Comparison of ENCODE assay signal across 8 mouse cellular contexts in the genomic region with DNA sequence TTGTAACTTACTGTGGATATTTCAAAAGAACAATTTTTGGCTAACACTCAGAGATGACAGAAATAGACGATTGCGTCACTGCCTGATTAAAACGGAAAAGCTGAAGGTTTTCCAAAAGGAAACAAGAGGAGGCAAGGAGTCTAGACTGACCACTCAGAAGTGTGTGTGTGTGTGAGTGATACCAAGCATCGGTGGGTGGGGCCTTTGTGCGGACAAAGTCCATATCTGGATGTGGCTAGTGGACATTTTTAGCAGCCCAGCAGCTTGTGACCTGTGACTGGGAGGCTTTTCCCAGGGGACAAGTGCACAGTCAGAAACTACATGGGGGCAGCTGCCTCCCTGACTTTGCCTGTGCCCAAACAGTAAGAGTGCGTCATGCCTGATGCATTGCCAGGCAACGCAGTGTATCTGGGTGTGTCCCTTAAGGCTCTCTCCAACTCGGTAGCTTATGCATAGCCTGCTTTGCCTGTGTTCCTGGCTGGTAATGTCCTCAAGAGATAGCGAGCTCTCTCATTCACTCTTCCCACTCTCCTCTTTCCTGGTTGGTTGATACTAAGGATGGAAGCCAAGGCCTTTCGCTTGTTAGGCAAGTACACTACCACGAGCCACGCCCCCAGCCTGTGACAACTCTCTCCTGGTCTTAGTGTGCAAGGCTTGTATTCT. TPM values are rescaled to one million over a fixed set of nuclear protein-coding genes. Genes with fewer than 3 reads are reported as not detected.
DNase-seq lines count a peak whose midpoint lies in the region; ATAC-seq and TF ChIP-seq lines count a peak whose summit lies in the region.

No protein-coding gene starts in this region.

- WGBS in limb, embryonic 14.5 days, result 86% methylated on average over 12 of the region's 12 CpGs
- WGBS in neural tube, embryonic 13.5 days, result 79% methylated on average over 12 of the region's 12 CpGs

- DNase-seq in layer of hippocampus, adult 11-12 months (ENCODE audit: low spot score), result peak; percentile 67
- DNase-seq in layer of hippocampus, postnatal 25 days (ENCODE audit: extremely low spot score in 1 of 2, low spot score in 1 of 2), result no peak
- DNase-seq in adrenal gland, adult 18-20 months (ENCODE audit: low spot score in 2 of 2), result peak; percentile 67 to 69
- DNase-seq in heart, postnatal 25 days (ENCODE audit: low spot score), result peak; percentile 89
- no peak for DNase-seq in limb, embryonic 14.5 days (ENCODE audit: low spot score)
- DNase-seq in retina, postnatal 1 day, result no peak

- H3K9me3 ChIP-seq in limb, embryonic 14.5 days (ENCODE audit: control insufficient read depth, low read length), result no peaks in the 10 kb centered on the region
- H3K9me3 ChIP-seq in neural tube, embryonic 13.5 days, result no peaks in the 10 kb centered on the region

- intact Hi-C loops in heart, postnatal 25 days (cut with DNase I), result loop anchor here (1.0 to 5.0 kb wide), 2 partner anchors 30 to 57 kb away; a partner anchor contains a TSS

- peaks cover 2% of the 10 kb centered on the region; the same call in 1 of the 2 replicates for H3K4me1 ChIP-seq in embryonic fibroblast, embryonic 13.5 days (ENCODE audit: control insufficient read depth, insufficient read depth, low read length)
- peaks cover 16% of the 10 kb centered on the region for H3K4me1 ChIP-seq in limb, embryonic 14.5 days (ENCODE audit: control insufficient read depth, insufficient read depth, low read length)
- H3K4me1 ChIP-seq in neural tube, embryonic 13.5 days (replicated peaks), result peaks cover 16% of the 10 kb centered on the region

- TF ChIP-seq POLR2A in embryonic fibroblast, embryonic 13.5 days (IDR thresholded peaks at IDR 0.05; ENCODE audit: low read depth, low read length), result peak; percentile 54; the same call in 1 of the 2 replicates
- TF ChIP-seq POLR2A in limb, embryonic 14.5 days (IDR thresholded peaks at IDR 0.05; ENCODE audit: borderline replicate concordance, extremely low read depth, insufficient read depth, insufficient read length), result no peak

- H3K27me3 ChIP-seq in limb, embryonic 14.5 days (ENCODE audit: control insufficient read depth, insufficient read depth, low read length), result no peaks in the 10 kb centered on the region
- no peaks in the 10 kb centered on the region for H3K27me3 ChIP-seq in neural tube, embryonic 13.5 days

- no peak for TF ChIP-seq CTCF in embryonic fibroblast, embryonic 13.5 days (IDR thresholded peaks at IDR 0.05; ENCODE audit: borderline replicate concordance, insufficient read depth, low read length)

- H3K27ac ChIP-seq in embryonic fibroblast, embryonic 13.5 days (ENCODE audit: insufficient read depth, low read length), result peak overlapping the region; percentile 89
- no peak overlapping the region; the same call in 1 of the 2 replicates for H3K27ac ChIP-seq in limb, embryonic 14.5 days (replicated peaks; ENCODE audit: low read depth, low read length)
- 0 out of 2 replicates have a peak overlapping the region, but pooled peaks have one; percentile 28 for H3K27ac ChIP-seq in neural tube, embryonic 13.5 days (replicated peaks)

- H3K36me3 ChIP-seq in limb, embryonic 14.5 days (ENCODE audit: control insufficient read depth, insufficient read depth, low read length), result no peaks in the 10 kb centered on the region
- no peaks in the 10 kb centered on the region for H3K36me3 ChIP-seq in neural tube, embryonic 13.5 days

- peak; percentile 28; the same call in 1 of the 2 replicates for ATAC-seq in limb, embryonic 14.5 days (ENCODE audit: low FRiP score, low read depth)
- ATAC-seq in neural tube, embryonic 13.5 days (ENCODE audit: low read depth), result no peak; the same call in 1 of the 2 replicates

- no peak overlapping the region for H3K4me2 ChIP-seq in limb, embryonic 14.5 days (replicated peaks; ENCODE audit: low read depth, low read length, severe bottlenecking)
- H3K4me2 ChIP-seq in neural tube, embryonic 13.5 days, result no peak overlapping the region

- no peak overlapping the region for H3K4me3 ChIP-seq in embryonic fibroblast, embryonic 13.5 days (ENCODE audit: insufficient read depth, low read length)
- no peak overlapping the region for H3K4me3 ChIP-seq in limb, embryonic 14.5 days (replicated peaks; ENCODE audit: low read length)
- no peak overlapping the region for H3K4me3 ChIP-seq in neural tube, embryonic 13.5 days

- H3K9ac ChIP-seq in limb, embryonic 14.5 days (ENCODE audit: low read depth, low read length, severe bottlenecking), result no peak overlapping the region
- H3K9ac ChIP-seq in neural tube, embryonic 13.5 days, result no peak overlapping the region

RNA-seq across cellular contexts. Expression of a gene that starts 44.5 kb away (rescaled TPM):
- total RNA-seq in layer of hippocampus, postnatal 25 days (2021), result not detected
- not detected for total RNA-seq in adrenal gland, adult 18-20 months (2021)
- polyA plus RNA-seq in embryonic fibroblast, embryonic 13.5 days (2011; ENCODE audit: insufficient read length, low read depth, missing spikeins), result not detected in 2 replicates
- total RNA-seq in heart, postnatal 25 days (2021), result not detected
- polyA plus RNA-seq in limb, embryonic 14.5 days (2012; rRNA removed), result not detected in 2 replicates
- not detected in 2 replicates for polyA plus RNA-seq in limb, embryonic 14.5 days (2014; fragmentation: Nextera tagmentation; extraction: Ambion mirVana)
- not detected in 2 replicates for polyA plus RNA-seq in neural tube, embryonic 13.5 days (2015; fragmentation: Nextera tagmentation; extraction: Ambion mirVana)

RNA-seq across cellular contexts. Expression of a gene that starts 44.6 kb away (rescaled TPM):
- not detected for total RNA-seq in layer of hippocampus, postnatal 25 days (2021)
- total RNA-seq in adrenal gland, adult 18-20 months (2021), result not detected
- polyA plus RNA-seq in embryonic fibroblast, embryonic 13.5 days (2011; ENCODE audit: insufficient read length, low read depth, missing spikeins), result not detected in 2 replicates
- total RNA-seq in heart, postnatal 25 days (2021), result not detected
- polyA plus RNA-seq in limb, embryonic 14.5 days (2012; rRNA removed), result 0.09 TPM in 1 of 2 replicates, not detected in the other
- polyA plus RNA-seq in limb, embryonic 14.5 days (2014; fragmentation: Nextera tagmentation; extraction: Ambion mirVana), result 0.17 TPM in 1 of 2 replicates, not detected in the other
- 0.49 TPM in 1 of 2 replicates, not detected in the other for polyA plus RNA-seq in neural tube, embryonic 13.5 days (2015; fragmentation: Nextera tagmentation; extraction: Ambion mirVana)

RNA-seq across cellular contexts. Expression of a gene that starts 55.9 kb away (rescaled TPM):
- total RNA-seq in layer of hippocampus, postnatal 25 days (2021), result 100 to 1,000 TPM; 508 to 527 TPM
- total RNA-seq in adrenal gland, adult 18-20 months (2021), result 100 to 1,000 TPM; 463 to 486 TPM
- polyA plus RNA-seq in embryonic fibroblast, embryonic 13.5 days (2011; ENCODE audit: insufficient read length, low read depth, missing spikeins), result 1,524 and 1,625 TPM in 2 replicates
- 100 to 1,000 TPM; 231 to 265 TPM for total RNA-seq in heart, postnatal 25 days (2021)
- 1,648 and 3,055 TPM in 2 replicates for polyA plus RNA-seq in limb, embryonic 14.5 days (2012; rRNA removed)
- polyA plus RNA-seq in limb, embryonic 14.5 days (2014; fragmentation: Nextera tagmentation; extraction: Ambion mirVana), result 2,429 and 2,674 TPM in 2 replicates
- 2,347 and 2,536 TPM in 2 replicates for polyA plus RNA-seq in neural tube, embryonic 13.5 days (2015; fragmentation: Nextera tagmentation; extraction: Ambion mirVana)

Comparison
In these comparisons a context has a peak if more than half of its experiments do, and no peak if none do; other contexts are left out.
1. DNase-seq: peak in layer of hippocampus, adult 11-12 months (single experiment), adrenal gland, adult 18-20 months (2 of 2) and heart, postnatal 25 days (single experiment); none in layer of hippocampus, postnatal 25 days (0 of 2), limb, embryonic 14.5 days (single experiment) and retina, postnatal 1 day (single experiment).